Mouse (Mus musculus): ENCODE results near the gene Ccdc130. TPM values are rescaled to one million over a fixed set of nuclear protein-coding genes. Genes with fewer than 3 reads are reported as not detected.
"Not testable (repeated sequence)": the region's sequence is repeated elsewhere in the genome, so short reads cannot be mapped to it uniquely, and the experiment has no call there.

Gene Ccdc130
- 18.8 and 20.8 TPM in 2 replicates for polyA plus RNA-seq (2016; fragmentation: Nextera tagmentation; extraction: Ambion mirVana)

DNA sequence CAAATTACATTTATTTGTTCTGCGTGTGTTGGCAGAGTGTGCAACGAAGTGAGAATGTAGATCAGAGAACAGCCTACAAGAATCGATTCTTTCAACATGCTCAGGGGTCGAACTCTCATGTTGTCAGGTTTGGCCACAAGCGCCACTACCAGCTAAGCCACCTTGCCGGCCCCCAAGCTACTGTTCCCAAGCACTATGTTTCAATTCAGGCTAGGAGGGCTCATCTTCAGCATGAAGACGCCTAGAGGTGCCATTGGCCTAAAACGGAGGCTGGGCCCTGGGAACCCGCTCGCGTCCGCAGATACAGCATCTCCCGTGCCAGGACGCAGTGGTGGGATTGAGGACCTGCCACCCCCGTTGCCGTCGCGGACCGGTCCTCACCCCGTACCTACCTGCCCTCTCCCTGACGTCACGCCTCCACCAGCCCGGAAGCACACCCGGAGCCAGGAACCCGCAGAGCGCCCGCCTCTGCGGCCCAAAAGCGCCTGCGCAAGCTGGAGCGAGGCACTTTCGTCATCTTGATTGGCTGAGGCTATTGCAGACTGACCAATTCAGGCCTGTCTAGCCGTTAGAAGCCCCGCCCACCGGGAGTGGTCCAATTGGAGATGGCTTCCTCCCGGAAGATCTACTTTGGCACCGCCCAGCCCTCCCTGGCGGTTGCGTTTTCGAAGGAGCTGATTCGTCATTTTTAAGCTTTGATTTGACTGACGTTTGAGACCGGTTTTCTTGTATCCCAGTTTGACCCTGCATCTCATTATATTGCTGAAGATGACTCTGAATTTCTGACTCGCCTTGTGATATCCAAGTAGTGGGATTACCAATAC lies at the start of gene Ccdc130:
Gene Ccdc130, minus strand, starts transcription at position 431 of the 824 bp plus-strand sequence.
- Histone ChIP-seq H3K9me3 (no peaks in the 10 kb centered on the region), H3K36me3 (peaks cover 19% of the 10 kb centered on the region), H3K4me3 (peak within 1 kb of the TSS; percentile 89), H3K27ac (peak within 1 kb of the TSS; percentile 92), H3K4me1 (peaks cover 13% of the 10 kb centered on the region), H3K27me3 (ENCODE audit: insufficient read depth, poor library complexity, severe bottlenecking) (no peaks in the 10 kb centered on the region; the same call in 1 of the 2 replicates)
- under 1% methylated on average over 44 of the region's 44 CpGs for WGBS
- DNase-seq (ENCODE audit: low spot score), result peak; percentile 100

DNA sequence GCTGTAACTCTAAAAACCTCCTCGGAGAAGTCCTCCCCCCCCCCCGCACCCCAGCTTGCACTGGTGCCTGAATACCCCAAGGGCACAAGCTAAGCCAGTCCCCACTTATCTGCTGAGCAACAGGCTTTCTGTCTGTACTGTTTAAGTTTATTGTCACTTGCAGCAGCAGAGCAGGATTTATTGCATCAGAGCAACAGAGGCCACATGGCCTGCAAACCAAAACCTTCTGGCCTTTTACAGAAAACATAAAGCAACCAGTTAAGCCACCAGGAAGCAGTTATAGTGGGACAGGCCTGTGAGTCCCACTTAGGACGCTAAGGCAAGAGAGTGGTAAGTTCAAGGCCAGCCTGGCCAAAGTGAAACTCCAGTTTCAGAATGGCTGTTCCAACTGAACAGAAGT lies 38.2 kb upstream of the Ccdc130 start:
- no peak for DNase-seq (ENCODE audit: low spot score)
- no peak overlapping the region for H3K4me3 ChIP-seq
- no peaks in the 10 kb centered on the region for H3K9me3 ChIP-seq
- H3K27me3 ChIP-seq (ENCODE audit: insufficient read depth, poor library complexity, severe bottlenecking), result no peaks in the 10 kb centered on the region
- no peak overlapping the region for H3K27ac ChIP-seq
- no peaks in the 10 kb centered on the region for H3K36me3 ChIP-seq
- peaks cover 11% of the 10 kb centered on the region; the same call in 1 of the 2 replicates for H3K4me1 ChIP-seq
- WGBS, result 69% methylated on average over 3 of the region's 3 CpGs

DNA sequence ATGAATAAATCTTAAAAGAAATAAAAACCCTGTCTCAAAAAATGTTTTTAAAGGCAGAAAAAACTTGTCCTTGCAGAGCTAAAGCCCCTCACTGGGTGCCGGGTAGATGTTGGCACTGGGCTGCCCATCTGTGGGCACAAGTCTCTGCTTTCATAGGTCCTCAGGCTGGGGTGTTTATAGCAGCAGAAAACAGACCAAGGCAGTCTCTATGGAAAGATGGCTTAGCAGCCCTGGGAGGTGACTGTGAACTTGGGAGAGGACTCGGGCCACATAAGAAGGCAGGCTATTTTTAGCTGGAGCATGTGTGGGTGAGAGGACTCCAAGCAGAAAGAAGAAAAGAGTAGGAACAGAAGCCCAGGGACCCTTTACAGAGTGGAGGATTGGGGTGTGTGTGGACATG lies 33.8 kb upstream of the Ccdc130 start:
- WGBS, result 54% methylated on average over 2 of the region's 2 CpGs
- Histone ChIP-seq H3K9me3 (no peaks in the 10 kb centered on the region), H3K4me3 (no peak overlapping the region), H3K4me1 (peaks cover 11% of the 10 kb centered on the region; the same call in 1 of the 2 replicates), H3K36me3 (no peaks in the 10 kb centered on the region), H3K27ac (peak overlapping the region; percentile 62), H3K27me3 (ENCODE audit: insufficient read depth, poor library complexity, severe bottlenecking) (0 out of 2 replicates have a peak, but pooled peaks cover 4% of the 10 kb centered on the region)
- DNase-seq (ENCODE audit: low spot score), result no peak

DNA sequence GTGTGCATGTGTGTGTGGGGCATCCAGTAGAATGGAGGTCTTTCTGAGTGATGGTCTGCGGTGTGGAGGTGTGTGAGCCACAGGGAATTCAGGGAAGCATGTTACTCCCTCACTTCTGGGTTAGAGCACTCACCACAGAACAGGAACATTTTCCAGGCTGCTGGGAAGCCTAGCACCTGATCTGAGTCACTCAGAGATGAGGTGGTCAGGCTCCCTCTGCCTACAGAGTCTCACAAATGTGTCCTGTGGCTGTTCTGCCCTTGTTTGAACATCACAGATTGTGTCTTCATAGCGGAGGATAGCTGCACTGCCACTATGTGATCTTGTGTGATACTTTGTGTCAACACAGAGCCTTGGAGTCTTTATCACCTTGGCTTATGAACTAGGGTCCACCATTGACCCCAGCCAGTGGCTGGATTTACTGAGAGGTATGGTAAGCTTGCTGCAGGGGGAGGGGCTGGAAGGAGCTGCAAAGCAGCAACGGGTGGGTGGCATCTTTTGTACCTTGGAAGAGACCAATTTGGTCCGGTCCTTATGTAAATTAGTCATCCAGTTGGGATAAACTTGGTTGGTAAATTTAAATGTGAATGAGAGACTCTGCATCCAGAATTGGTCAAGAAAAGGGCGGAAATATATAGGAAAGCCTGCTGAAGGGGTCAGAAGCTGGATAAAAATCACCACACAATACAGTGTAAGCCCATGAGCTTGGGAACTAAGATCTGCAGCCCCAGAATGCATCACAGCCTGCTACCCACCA lies 27.0 kb upstream of the Ccdc130 start:
- 73% methylated on average over 5 of the region's 5 CpGs for WGBS
- DNase-seq (ENCODE audit: low spot score), result no peak
- H3K4me1 ChIP-seq, result no peaks in the 10 kb centered on the region
- no peak overlapping the region for H3K4me3 ChIP-seq
- no peaks in the 10 kb centered on the region for H3K36me3 ChIP-seq
- no peaks in the 10 kb centered on the region for H3K9me3 ChIP-seq
- no peak overlapping the region for H3K27ac ChIP-seq
- peaks cover 4% of the 10 kb centered on the region; the same call in 1 of the 2 replicates for H3K27me3 ChIP-seq (ENCODE audit: insufficient read depth, poor library complexity, severe bottlenecking)

DNA sequence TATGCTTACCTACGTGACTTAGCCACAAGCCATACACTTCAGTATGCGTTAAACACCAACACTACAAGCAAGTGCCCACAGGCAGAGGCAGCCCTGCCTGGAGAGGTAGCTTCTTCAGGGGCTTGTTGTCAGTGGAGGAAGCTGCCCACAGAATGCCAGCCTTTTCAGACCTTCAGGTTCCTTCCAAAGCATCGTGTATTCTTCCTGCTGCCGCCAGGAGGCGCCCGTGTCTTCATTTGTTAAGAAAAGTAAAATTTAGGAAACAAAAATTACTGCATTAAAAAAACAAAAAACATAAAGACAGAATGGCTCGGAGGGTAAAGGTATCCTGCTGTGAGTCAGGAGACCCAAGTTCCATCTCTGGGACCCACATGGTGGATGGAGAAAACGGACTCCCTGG lies 21.5 kb upstream of the Ccdc130 start:
- 24% methylated on average over 8 of the region's 8 CpGs for WGBS
- Histone ChIP-seq H3K4me1 (no peaks in the 10 kb centered on the region), H3K27me3 (ENCODE audit: insufficient read depth, poor library complexity, severe bottlenecking) (no peaks in the 10 kb centered on the region; the same call in 1 of the 2 replicates), H3K27ac (no peak overlapping the region), H3K9me3 (no peaks in the 10 kb centered on the region), H3K36me3 (no peaks in the 10 kb centered on the region), H3K4me3 (no peak overlapping the region)
- DNase-seq (ENCODE audit: low spot score), result no peak

DNA sequence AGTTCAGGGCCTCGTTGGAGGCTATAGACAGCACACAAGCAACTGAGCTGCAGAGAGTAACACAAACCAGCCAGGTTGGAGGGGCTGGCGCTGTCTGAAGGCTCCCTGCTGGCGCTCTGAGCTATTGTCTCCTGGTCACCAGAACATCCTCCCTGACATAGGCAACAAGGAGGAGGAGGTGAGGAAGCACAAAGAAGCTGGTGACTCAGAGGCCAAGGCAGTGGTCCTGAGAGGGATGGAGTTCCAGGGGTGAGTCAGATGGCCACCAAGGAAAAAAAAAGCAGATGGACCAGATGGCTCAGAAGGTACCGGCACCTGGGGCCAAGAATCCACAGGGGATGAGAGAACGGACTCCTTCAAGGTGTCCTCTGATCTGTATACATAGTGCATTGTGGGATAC lies 20.9 kb upstream of the Ccdc130 start:
- Histone ChIP-seq H3K4me3 (no peak overlapping the region), H3K27me3 (ENCODE audit: insufficient read depth, poor library complexity, severe bottlenecking) (no peaks in the 10 kb centered on the region; the same call in 1 of the 2 replicates), H3K4me1 (no peaks in the 10 kb centered on the region), H3K9me3 (no peaks in the 10 kb centered on the region), H3K27ac (no peak overlapping the region), H3K36me3 (no peaks in the 10 kb centered on the region)
- no peak for DNase-seq (ENCODE audit: low spot score)
- 68% methylated on average over 5 of the region's 5 CpGs for WGBS

DNA sequence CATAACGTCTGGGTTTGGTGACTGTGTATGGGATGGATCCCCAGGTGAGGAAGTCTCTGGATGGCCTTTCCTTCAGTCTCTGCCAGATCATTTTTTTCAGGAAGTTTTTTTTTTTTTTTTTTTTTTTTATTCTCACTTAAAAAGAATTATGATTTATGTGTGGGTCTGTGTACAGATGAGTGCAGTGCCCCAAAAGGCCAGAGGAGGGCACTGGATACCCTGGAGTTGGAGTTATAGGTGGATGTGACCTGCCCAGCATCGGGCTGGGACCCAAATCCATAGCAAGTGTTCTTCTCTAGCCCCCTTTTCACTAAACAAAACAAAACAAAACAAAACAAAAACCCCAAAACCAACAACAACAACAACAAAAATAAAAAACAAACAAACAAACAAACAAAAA lies 18.7 kb upstream of the Ccdc130 start:
- DNase-seq (ENCODE audit: low spot score), result no peak
- Histone ChIP-seq H3K9me3 (no peaks in the 10 kb centered on the region), H3K36me3 (no peaks in the 10 kb centered on the region), H3K27me3 (ENCODE audit: insufficient read depth, poor library complexity, severe bottlenecking) (no peaks in the 10 kb centered on the region; the same call in 1 of the 2 replicates), H3K4me1 (peaks cover 6% of the 10 kb centered on the region; the same call in 1 of the 2 replicates), H3K4me3 (no peak overlapping the region), H3K27ac (no peak overlapping the region)
- 45% methylated on average over 2 of the region's 2 CpGs for WGBS

DNA sequence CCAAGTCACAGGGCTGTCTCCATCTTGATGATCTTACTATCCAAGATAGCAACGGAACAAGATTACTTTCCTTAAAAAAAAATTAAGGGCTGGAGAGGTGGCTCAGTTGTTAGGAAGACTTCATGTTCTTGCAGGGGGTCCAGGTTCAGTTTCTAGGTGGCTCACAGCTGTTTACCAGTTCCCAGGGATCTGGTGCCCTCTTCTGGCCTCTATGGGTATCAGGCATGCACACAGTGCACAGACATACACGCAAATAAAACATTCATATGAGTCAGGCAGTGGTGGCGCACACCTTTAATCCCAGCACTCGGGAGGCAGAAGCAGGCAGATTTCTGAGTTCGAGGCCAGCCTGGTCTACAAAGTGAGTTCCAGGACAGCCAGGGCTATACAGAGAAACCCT lies 15.5 kb upstream of the Ccdc130 start:
- DNase-seq (ENCODE audit: low spot score); H3K27me3 ChIP-seq (ENCODE audit: insufficient read depth, poor library complexity, severe bottlenecking); H3K4me1 ChIP-seq; H3K4me3 ChIP-seq; H3K27ac ChIP-seq; H3K36me3 ChIP-seq; H3K9me3 ChIP-seq: not testable (repeated sequence)
- 55% methylated on average over 5 of the region's 5 CpGs for WGBS

DNA sequence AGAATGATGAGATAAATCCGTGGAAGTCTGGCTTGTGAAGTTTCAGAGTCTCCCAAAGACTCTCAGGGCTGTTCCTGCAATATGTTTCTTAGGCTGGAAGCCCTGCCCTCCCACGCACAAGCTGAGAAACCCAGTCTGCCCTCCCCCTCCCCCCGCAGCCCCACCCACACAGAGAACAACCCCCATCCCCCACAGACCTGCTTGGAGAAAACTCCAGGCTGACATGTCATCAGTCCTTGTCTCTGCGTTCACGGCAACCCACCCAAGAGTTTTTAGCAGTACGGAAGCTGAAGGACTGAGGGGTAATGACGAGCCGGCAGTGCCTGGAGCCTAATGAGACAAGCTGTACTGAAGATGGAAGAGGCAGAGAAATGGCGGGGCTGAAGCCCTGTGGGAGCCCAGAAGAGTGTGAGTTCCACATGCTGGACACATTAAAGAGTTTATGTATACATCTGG lies 14.5 kb upstream of the Ccdc130 start:
- Histone ChIP-seq H3K27ac (peak overlapping the region; percentile 53; the same call in 1 of the 2 replicates), H3K4me3 (peak overlapping the region; percentile 41), H3K36me3 (no peaks in the 10 kb centered on the region), H3K4me1 (peaks cover 6% of the 10 kb centered on the region; the same call in 1 of the 2 replicates), H3K9me3 (no peaks in the 10 kb centered on the region), H3K27me3 (ENCODE audit: insufficient read depth, poor library complexity, severe bottlenecking) (no peaks in the 10 kb centered on the region)
- 18% methylated on average over 9 of the region's 9 CpGs for WGBS
- DNase-seq (ENCODE audit: low spot score), result no peak

DNA sequence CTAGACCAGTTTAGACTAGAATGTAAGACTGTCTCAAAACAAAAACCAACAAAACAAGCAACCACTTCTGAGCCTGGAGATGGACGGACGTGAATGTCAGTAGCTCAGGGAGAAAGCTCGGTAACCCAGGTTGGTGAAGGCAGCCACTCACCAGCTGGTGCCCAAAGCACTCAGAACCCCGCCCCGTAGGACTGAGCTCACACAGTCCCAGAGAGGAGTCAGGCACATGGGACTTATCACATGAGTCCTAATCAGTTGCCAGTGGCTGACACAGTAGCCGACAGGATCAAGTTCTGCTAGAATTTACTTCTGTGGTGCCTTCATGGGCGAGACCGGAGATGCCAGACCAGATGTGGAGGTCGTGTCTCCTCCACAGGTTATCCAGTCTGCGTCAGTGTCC lies 10.6 kb upstream of the Ccdc130 start:
- no peak overlapping the region for H3K27ac ChIP-seq
- H3K36me3 ChIP-seq, result no peaks in the 10 kb centered on the region
- no peaks in the 10 kb centered on the region for H3K9me3 ChIP-seq
- no peak overlapping the region for H3K4me3 ChIP-seq
- 59% methylated on average over 10 of the region's 10 CpGs for WGBS
- H3K4me1 ChIP-seq, result peaks cover 18% of the 10 kb centered on the region; the same call in 1 of the 2 replicates
- no peaks in the 10 kb centered on the region for H3K27me3 ChIP-seq (ENCODE audit: insufficient read depth, poor library complexity, severe bottlenecking)
- DNase-seq (ENCODE audit: low spot score), result no peak

DNA sequence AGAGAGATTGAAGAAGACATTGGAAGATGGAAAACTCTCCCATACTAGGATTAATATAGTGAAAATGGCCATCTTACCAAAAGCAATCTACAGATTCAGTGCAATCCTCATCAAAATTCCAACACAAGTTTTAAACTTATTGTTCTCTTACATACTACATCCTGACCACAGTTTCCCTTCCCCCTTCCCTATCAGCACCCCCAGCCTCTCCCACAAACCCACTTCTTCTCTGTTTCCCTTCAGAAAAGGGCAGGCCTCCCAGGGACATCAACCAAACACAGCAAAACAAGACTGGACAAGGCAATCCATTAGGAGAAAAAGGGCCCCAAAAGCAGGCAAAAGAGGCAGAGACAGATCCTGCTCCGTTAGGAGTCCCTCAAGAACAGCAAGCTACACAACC lies 6.3 kb upstream of the Ccdc130 start:
- WGBS, result 59% methylated on average over 1 of the region's 1 CpGs
- H3K36me3 ChIP-seq, result no peaks in the 10 kb centered on the region
- no peak for DNase-seq (ENCODE audit: low spot score)
- H3K9me3 ChIP-seq, result no peaks in the 10 kb centered on the region
- H3K4me3 ChIP-seq, result no peak overlapping the region
- peaks cover 12% of the 10 kb centered on the region; the same call in 1 of the 2 replicates for H3K4me1 ChIP-seq
- no peaks in the 10 kb centered on the region; the same call in 1 of the 2 replicates for H3K27me3 ChIP-seq (ENCODE audit: insufficient read depth, poor library complexity, severe bottlenecking)
- peak overlapping the region; percentile 3; the same call in 1 of the 2 replicates for H3K27ac ChIP-seq

DNA sequence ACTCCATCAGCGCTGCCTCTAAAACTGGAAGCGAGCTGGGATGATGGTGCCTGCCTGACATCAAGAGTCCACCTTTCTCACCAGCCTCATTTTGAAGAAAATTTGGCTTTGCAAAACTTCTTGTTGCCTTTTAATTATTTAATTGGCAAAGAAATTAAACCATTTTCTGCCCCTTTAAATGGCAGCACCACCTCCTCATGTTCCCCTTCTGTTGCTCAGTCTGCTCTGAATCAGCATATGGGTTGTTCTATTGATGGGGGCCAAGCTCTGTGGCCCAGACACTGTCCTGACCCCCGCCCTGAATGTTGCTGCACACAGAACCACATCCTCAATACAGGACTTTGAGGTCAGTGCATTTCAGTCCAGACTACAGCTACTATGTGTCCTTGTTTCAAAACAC lies 3.8 kb upstream of the Ccdc130 start:
- H3K27me3 ChIP-seq (ENCODE audit: insufficient read depth, poor library complexity, severe bottlenecking), result no peaks in the 10 kb centered on the region; the same call in 1 of the 2 replicates
- DNase-seq (ENCODE audit: low spot score), result no peak
- 81% methylated on average over 3 of the region's 3 CpGs for WGBS
- H3K4me1 ChIP-seq, result peaks cover 24% of the 10 kb centered on the region
- H3K9me3 ChIP-seq, result no peaks in the 10 kb centered on the region
- H3K27ac ChIP-seq, result no peak overlapping the region
- no peaks in the 10 kb centered on the region for H3K36me3 ChIP-seq
- H3K4me3 ChIP-seq, result no peak overlapping the region

DNA sequence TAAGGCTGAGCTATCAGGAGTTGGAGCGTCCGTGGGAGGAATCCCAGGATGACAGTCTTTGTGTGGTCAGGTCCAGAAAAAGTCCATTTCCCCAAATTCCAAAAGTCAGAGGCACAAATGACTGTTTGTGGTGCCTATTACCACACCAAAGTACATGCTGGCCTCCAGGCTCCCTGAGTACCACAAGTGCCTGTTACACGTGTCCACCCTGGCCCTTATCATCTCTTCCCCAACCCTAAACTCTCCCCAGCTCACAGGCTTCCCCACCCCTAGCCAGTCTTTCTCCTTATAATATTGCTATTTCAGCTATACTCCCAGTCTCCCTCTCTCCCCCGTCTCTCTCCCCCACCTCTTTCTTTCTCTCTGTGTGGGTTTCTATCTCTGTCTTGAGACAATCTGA lies 2.1 kb upstream of the Ccdc130 start:
- WGBS, result 81% methylated on average over 4 of the region's 4 CpGs
- Histone ChIP-seq H3K4me3 (no peak overlapping the region), H3K27ac (no peak overlapping the region), H3K27me3 (ENCODE audit: insufficient read depth, poor library complexity, severe bottlenecking) (no peaks in the 10 kb centered on the region; the same call in 1 of the 2 replicates), H3K4me1 (peaks cover 18% of the 10 kb centered on the region), H3K36me3 (no peaks in the 10 kb centered on the region), H3K9me3 (no peaks in the 10 kb centered on the region)
- DNase-seq (ENCODE audit: low spot score), result no peak
